ENCODE assay signal across 30 mouse cellular contexts in the genomic region with DNA sequence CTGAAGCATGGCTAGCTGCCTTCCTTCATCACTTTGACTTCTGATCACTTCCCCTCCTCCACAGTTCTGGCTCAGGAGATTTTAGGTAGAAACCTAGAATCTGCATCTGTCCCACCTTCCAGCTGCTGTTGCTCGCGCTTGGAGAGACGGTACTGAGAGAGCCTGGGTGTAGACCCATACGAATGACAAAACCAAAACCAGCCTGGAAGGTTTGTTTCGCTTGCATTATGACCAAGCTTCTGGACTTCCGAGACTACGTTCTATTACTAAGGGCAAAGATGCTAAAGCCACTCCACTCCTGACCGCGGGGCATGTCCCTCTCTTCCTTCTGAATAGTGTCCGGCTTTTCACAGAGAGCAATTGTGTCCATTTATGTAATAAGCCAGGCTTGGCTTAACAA.
"Had no signal": no experiment of that assay in that cellular context is flagged by ENCODE, and none has a peak within 500 bp of the region (broad histone marks: within the 10 kb centered on the region; RNA-seq: fewer than 3 reads in every experiment).

No protein-coding gene starts in this region.

- H3K4me2 ChIP-seq: limb, embryonic 12.5 days; limb, embryonic 13.5 days; limb, embryonic 15.5 days; liver, embryonic 11.5 days; liver, embryonic 12.5 days; liver, embryonic 13.5 days; liver, embryonic 15.5 days; lung, embryonic 14.5 days; lung, embryonic 15.5 days; midbrain, embryonic 11.5 days; midbrain, embryonic 12.5 days; midbrain, embryonic 13.5 days; midbrain, embryonic 15.5 days had no signal

- H3K4me3 ChIP-seq: left cerebral cortex, adult 2 months; limb, embryonic 10.5 days; limb, embryonic 12.5 days; limb, embryonic 13.5 days; limb, embryonic 15.5 days; liver, embryonic 12.5 days; liver, embryonic 13.5 days; liver, embryonic 15.5 days; lung, embryonic 15.5 days; megakaryocyte, embryonic 14.5 days; midbrain, embryonic 10.5 days; midbrain, embryonic 12.5 days; midbrain, embryonic 13.5 days; midbrain, embryonic 15.5 days; myocyte had no signal

- H3K9me3 ChIP-seq: limb, embryonic 10.5 days; limb, embryonic 12.5 days; limb, embryonic 13.5 days; limb, embryonic 15.5 days; liver, embryonic 12.5 days; liver, embryonic 13.5 days; liver, embryonic 15.5 days; lung, embryonic 15.5 days; midbrain, embryonic 10.5 days; midbrain, embryonic 12.5 days; midbrain, embryonic 13.5 days; midbrain, embryonic 15.5 days had no signal

- H3K4me1 ChIP-seq: limb, embryonic 10.5 days; limb, embryonic 12.5 days; limb, embryonic 13.5 days; liver, embryonic 12.5 days; liver, embryonic 13.5 days; liver, embryonic 15.5 days; megakaryocyte, embryonic 14.5 days had no signal

- H3K9ac ChIP-seq: limb, embryonic 12.5 days; limb, embryonic 13.5 days; limb, embryonic 15.5 days; liver, embryonic 12.5 days; liver, embryonic 13.5 days; liver, embryonic 14.5 days; liver, embryonic 15.5 days; liver, postnatal 0 days; lung, embryonic 14.5 days; lung, embryonic 15.5 days; midbrain, embryonic 12.5 days; midbrain, embryonic 13.5 days; midbrain, embryonic 15.5 days had no signal

- H3K27ac ChIP-seq: left cerebral cortex, adult 2 months; limb, embryonic 10.5 days; limb, embryonic 12.5 days; limb, embryonic 13.5 days; limb, embryonic 15.5 days; liver, embryonic 12.5 days; liver, embryonic 13.5 days; liver, embryonic 14.5 days; liver, embryonic 15.5 days; lung, embryonic 15.5 days; macrophage; midbrain, embryonic 10.5 days; midbrain, embryonic 12.5 days; midbrain, embryonic 13.5 days; midbrain, embryonic 15.5 days had no signal

- DNase-seq: left cerebral cortex, postnatal 4 days; liver; liver, embryonic 13.5 days; liver, postnatal 0 days; lung, adult 18-20 months; lung, adult 2 months; lung, embryonic 14.5 days; lung, postnatal 10 days; lung, postnatal 14 days; lung, postnatal 36 days; lung, postnatal 4 days; midbrain, embryonic 14.5 days had no signal

- H3K36me3 ChIP-seq: limb, embryonic 10.5 days; limb, embryonic 12.5 days; limb, embryonic 13.5 days; limb, embryonic 15.5 days; liver, embryonic 12.5 days; liver, embryonic 13.5 days; liver, embryonic 15.5 days; lung, embryonic 15.5 days; midbrain, embryonic 10.5 days; midbrain, embryonic 12.5 days; midbrain, embryonic 13.5 days; midbrain, embryonic 15.5 days had no signal

- H3K27me3 ChIP-seq: limb, embryonic 12.5 days; limb, embryonic 13.5 days; limb, embryonic 15.5 days; liver, embryonic 12.5 days; liver, embryonic 13.5 days; liver, embryonic 15.5 days; lung, embryonic 15.5 days; megakaryocyte, embryonic 14.5 days; midbrain, embryonic 12.5 days; midbrain, embryonic 13.5 days; midbrain, embryonic 15.5 days had no signal
